Mouse (Mus musculus): ENCODE data around the gene Ldb3. TPM values are rescaled to one million over a fixed set of nuclear protein-coding genes. Genes with fewer than 3 reads are reported as not detected.

Ldb3 gene
- total RNA-seq, 2 experiments from 2014 or later: 3.3 to 4.0 TPM

DNA sequence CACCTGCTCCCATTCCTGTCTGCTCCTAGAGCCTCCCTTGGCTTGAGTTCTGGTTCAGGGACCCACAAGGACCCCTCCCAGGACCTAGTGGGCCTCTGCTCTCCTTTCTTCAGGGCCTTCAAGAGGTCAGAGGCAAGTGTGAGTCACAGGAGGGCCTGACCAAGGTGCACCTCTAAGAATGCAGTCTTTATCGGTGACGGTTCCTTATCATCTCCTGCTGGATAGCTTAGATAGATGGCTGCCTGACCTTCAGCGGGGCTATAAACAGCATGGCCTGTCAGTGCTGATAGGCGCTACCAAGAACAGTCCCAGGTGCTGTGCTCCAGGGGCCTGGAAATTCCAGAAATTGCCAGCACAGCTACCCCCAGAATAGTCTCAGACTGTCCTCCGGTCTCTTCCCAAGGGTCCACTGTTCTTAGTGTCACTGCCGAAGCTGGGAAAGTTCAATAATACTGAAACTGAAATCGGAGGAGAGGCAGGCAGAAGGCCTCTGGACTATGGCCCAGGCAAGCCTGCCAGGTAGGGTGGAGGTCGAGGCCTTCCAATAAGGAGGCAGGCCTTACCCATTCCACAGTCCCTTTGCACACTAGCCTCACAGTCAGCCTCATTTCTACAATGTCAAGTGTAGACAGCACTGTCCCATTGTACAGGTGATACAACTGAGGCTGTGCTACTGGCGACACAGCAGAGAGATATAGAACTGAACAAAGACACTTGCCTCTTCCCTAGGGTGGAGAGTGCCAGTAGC lies 3.0 kb downstream of the Ldb3 start:
- no peak for DNase-seq (ENCODE audit: low spot score in 2 of 2)
- no peak overlapping the region for H3K4me3 ChIP-seq
- no peak for TF ChIP-seq CTCF (conservative IDR thresholded peaks at IDR 0.05)
- no peak overlapping the region for H3K27ac ChIP-seq

- H3K4me3 ChIP-seq: no peak overlapping the region
- TF ChIP-seq CTCF (conservative IDR thresholded peaks at IDR 0.05): no peak
- no peak overlapping the region for H3K27ac ChIP-seq
- DNase-seq (ENCODE audit: low spot score in 2 of 2): no peak
Observed at GRCm38 (mm10) chr14:34582740-34583427, 5.6 kb downstream of the Ldb3 start.

- DNase-seq (ENCODE audit: low spot score in 2 of 2): no peak
- no peak for TF ChIP-seq CTCF (conservative IDR thresholded peaks at IDR 0.05)
- no peak overlapping the region for H3K4me3 ChIP-seq
- no peak overlapping the region for H3K27ac ChIP-seq
Observed at GRCm38 (mm10) chr14:34576858-34577257, 11.6 kb downstream of the Ldb3 start.

DNA sequence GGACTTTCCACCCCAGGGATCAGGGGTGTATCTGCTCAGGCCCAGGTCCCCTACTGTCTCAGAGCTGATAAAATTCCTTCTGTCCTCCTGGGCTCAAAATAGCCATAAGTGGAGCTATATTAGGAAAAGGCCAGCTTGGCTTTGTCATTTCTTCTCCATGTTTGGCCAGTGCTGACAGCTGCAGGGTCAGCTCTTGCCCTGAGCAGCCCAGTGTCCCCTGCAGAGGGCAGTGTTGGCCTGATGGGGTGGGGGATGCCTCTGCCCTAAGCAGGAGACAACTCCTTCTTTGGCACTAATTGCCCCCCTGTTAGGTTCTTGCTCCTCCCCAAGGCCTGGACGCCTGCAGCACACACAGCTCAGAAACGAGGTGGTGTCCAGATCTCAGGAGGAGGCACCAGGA lies 14.4 kb downstream of the Ldb3 start:
- no peak for DNase-seq (ENCODE audit: low spot score in 2 of 2)
- no peak overlapping the region for H3K4me3 ChIP-seq
- peak; percentile 55 for TF ChIP-seq CTCF (conservative IDR thresholded peaks at IDR 0.05)

GRCm38 (mm10) chr14:34573348-34573913 lies 15.1 kb downstream of the Ldb3 start:
- no peak for DNase-seq (ENCODE audit: low spot score in 2 of 2)
- no peak overlapping the region for H3K27ac ChIP-seq
- no peak for TF ChIP-seq CTCF (conservative IDR thresholded peaks at IDR 0.05)

More for the DNA sequence above, 14.4 kb downstream of the Ldb3 start:
- peak overlapping the region; percentile 53; the same call in 1 of the 2 replicates for H3K27ac ChIP-seq

GRCm38 (mm10) chr14:34571610-34572387 lies 16.7 kb downstream of the Ldb3 start:
- DNase-seq (ENCODE audit: low spot score in 2 of 2): no peak
- no peak overlapping the region for H3K4me3 ChIP-seq
- no peak for TF ChIP-seq CTCF (conservative IDR thresholded peaks at IDR 0.05)
- no peak overlapping the region for H3K27ac ChIP-seq

More at GRCm38 (mm10) chr14:34573348-34573913, 15.1 kb downstream of the Ldb3 start:
- no peak overlapping the region for H3K4me3 ChIP-seq

GRCm38 (mm10) chr14:34570903-34571302 lies 17.6 kb downstream of the Ldb3 start:
- TF ChIP-seq CTCF (conservative IDR thresholded peaks at IDR 0.05): no peak
- Histone ChIP-seq H3K27ac (no peak overlapping the region), H3K4me3 (no peak overlapping the region)
- DNase-seq (ENCODE audit: low spot score in 2 of 2): no peak

DNA sequence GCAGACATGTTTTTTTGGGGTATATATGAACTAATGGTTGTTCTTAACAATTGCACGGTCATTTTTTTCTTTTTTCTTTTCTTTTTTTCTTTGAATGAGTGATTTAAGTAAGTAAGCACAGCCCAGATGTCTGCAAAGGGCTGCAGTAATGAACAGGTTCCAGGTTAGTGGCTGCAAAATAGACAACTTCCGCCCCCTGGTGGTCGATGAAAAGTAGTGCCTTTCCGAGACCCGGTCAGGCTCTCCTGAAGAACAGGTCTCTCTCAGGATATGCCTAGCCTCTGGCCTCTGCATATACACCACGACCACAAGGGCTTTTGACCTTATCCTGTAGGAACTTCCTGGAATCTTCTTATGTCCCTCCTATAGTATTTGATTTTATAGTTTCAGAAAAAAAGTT lies 18.2 kb downstream of the Ldb3 start:
- TF ChIP-seq CTCF (conservative IDR thresholded peaks at IDR 0.05): peak; percentile 93

GRCm38 (mm10) chr14:34569534-34570194 lies 18.8 kb downstream of the Ldb3 start:
- peak overlapping the region; percentile 61 for H3K27ac ChIP-seq
- TF ChIP-seq CTCF (conservative IDR thresholded peaks at IDR 0.05): no peak

More for the DNA sequence above, 18.2 kb downstream of the Ldb3 start:
- Histone ChIP-seq H3K4me3 (peak overlapping the region; percentile 46; the same call in 1 of the 2 replicates), H3K27ac (peak overlapping the region; percentile 61)
- peak; percentile 71 to 90 for DNase-seq (ENCODE audit: low spot score in 2 of 2)

GRCm38 (mm10) chr14:34568626-34569025 lies 19.9 kb downstream of the Ldb3 start:
- DNase-seq (ENCODE audit: low spot score in 2 of 2): no peak
- no peak overlapping the region for H3K27ac ChIP-seq
- TF ChIP-seq CTCF (conservative IDR thresholded peaks at IDR 0.05): no peak
- H3K4me3 ChIP-seq: no peak overlapping the region

More at GRCm38 (mm10) chr14:34569534-34570194, 18.8 kb downstream of the Ldb3 start:
- H3K4me3 ChIP-seq: peak overlapping the region; percentile 46
- no peak for DNase-seq (ENCODE audit: low spot score in 2 of 2)

DNA sequence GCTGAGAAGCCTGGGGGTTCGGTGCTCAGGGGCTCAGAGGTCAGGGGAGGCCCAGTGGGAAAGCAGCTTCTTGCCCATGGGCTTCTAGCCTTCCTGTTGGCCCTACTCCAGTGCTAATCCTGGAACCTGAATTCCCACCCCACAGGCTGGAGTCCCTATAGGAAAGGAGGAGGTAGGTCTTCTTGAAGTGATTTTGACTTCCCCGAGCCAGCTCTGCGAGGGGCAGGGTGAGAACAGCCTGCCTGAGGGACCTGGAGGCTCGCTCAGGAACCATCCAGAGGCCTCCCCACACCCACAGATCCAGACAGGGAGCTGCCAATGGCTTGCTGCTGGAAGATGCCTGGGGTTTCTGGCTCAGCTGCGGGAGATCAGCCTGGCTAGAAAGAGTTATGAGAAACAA lies 20.8 kb downstream of the Ldb3 start:
- no peak overlapping the region for H3K4me3 ChIP-seq
- no peak overlapping the region for H3K27ac ChIP-seq
- TF ChIP-seq CTCF (conservative IDR thresholded peaks at IDR 0.05): no peak
- DNase-seq (ENCODE audit: low spot score in 2 of 2): no peak

DNA sequence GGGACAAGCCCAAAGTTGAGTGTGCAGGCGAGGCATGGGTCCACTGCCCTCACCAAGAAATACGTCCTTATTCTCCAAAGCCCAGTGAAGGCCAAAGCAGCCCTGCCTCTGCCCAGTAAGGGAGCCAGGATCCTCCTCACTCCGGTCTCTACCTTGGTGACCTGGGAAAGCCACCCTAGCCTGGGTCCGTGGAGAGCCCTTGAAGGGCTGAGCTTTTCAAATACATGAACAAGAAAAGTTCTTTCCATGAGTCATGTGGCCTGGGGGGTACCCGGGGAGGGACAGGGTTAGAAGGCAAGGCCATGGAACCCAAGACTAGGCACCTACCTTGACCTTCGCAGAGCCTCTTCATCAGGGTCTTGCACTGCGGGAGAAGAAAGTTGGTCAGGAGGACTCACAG lies 22.0 kb downstream of the Ldb3 start:
- TF ChIP-seq CTCF (conservative IDR thresholded peaks at IDR 0.05): no peak
- H3K4me3 ChIP-seq: no peak overlapping the region
- DNase-seq (ENCODE audit: low spot score in 2 of 2): no peak
- H3K27ac ChIP-seq: no peak overlapping the region
